Mouse (Mus musculus): ENCODE measurements around the gene Ugcg. TPM values are rescaled to one million over a fixed set of nuclear protein-coding genes. Genes with fewer than 3 reads are reported as not detected.

The Ugcg gene
- total and polyA plus RNA-seq, 2 experiments from 2014 or later, result 22.8 to 68.5 TPM

GRCm38 (mm10) chr4:59236362-59236761, 47.3 kb downstream of the Ugcg start:
- no peak for DNase-seq (ENCODE audit: low spot score)
- Histone ChIP-seq H3K27ac (ENCODE audit: low read depth, low read length) (no peak overlapping the region), H3K4me2 (ENCODE audit: low read depth, low read length, poor library complexity, severe bottlenecking) (no peak overlapping the region), H3K9me3 (ENCODE audit: low read length) (no peaks in the 10 kb centered on the region), H3K4me1 (ENCODE audit: insufficient read depth, low read length) (no peaks in the 10 kb centered on the region), H3K4me3 (ENCODE audit: low read depth, low read length) (no peak overlapping the region), H3K9ac (replicated peaks; ENCODE audit: low read length, poor library complexity, severe bottlenecking) (no peak overlapping the region), H3K36me3 (ENCODE audit: insufficient read depth, low read length) (no peaks in the 10 kb centered on the region), H3K27me3 (ENCODE audit: insufficient read depth, low read length) (no peaks in the 10 kb centered on the region)
- WGBS, result 90% methylated on average over 3 of the region's 3 CpGs
- no peak for ATAC-seq (ENCODE audit: low FRiP score)
- TF ChIP-seq CTCF (IDR thresholded peaks at IDR 0.05), result no peak

DNA sequence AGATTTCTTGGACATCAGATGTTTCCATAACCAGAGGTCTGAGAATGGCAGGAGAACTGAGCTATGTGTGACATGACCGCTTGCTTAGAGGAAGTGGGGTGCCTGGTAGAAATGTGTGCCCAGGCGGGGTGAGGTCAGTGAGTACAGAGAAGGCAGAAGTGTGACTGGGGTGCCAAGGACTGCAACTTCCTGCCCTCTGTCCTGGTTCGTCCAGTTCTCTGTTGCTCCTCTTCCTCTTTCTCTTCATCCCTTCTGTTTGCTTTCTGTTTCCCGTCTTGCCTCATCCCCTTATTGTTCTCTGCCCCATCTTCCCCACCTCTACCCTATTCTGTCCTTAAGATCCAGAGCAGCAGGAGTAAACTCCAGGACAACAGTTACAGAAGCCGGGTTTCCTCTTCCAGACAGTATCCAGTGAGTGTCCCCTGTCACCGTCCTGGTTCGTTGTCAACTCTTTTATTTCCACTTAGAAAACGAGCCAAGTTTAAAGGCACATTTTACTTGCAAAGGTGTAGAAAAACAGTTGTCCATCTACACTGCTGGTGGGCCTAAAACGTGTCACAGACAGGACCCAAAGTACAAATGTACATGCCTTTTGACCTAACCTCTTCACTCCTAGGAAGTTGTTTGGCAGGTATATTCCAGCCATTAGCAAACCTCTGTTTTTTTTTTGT, 49.7 kb downstream of the Ugcg start:
- Histone ChIP-seq H3K9ac (replicated peaks; ENCODE audit: low read length, poor library complexity, severe bottlenecking) (no peak overlapping the region), H3K4me1 (ENCODE audit: insufficient read depth, low read length) (no peaks in the 10 kb centered on the region), H3K27me3 (ENCODE audit: insufficient read depth, low read length) (no peaks in the 10 kb centered on the region), H3K36me3 (ENCODE audit: insufficient read depth, low read length) (no peaks in the 10 kb centered on the region), H3K4me2 (ENCODE audit: low read depth, low read length, poor library complexity, severe bottlenecking) (no peak overlapping the region), H3K27ac (ENCODE audit: low read depth, low read length) (no peak overlapping the region), H3K9me3 (ENCODE audit: low read length) (no peaks in the 10 kb centered on the region), H3K4me3 (ENCODE audit: low read depth, low read length) (no peak overlapping the region)
- DNase-seq (ENCODE audit: low spot score) (no peak), ATAC-seq (ENCODE audit: low FRiP score) (no peak)
- 78% methylated on average over 9 of the region's 9 CpGs for WGBS
- no peak for TF ChIP-seq CTCF (IDR thresholded peaks at IDR 0.05)

GRCm38 (mm10) chr4:59239312-59239728, 50.3 kb downstream of the Ugcg start:
- 45% methylated on average over 9 of the region's 9 CpGs for WGBS
- no peak overlapping the region for H3K4me2 ChIP-seq (ENCODE audit: low read depth, low read length, poor library complexity, severe bottlenecking)

GRCm38 (mm10) chr4:59240160-59240559, 51.1 kb downstream of the Ugcg start:
- H3K4me2 ChIP-seq (ENCODE audit: low read depth, low read length, poor library complexity, severe bottlenecking), result no peak overlapping the region
- no peak for ATAC-seq (ENCODE audit: low FRiP score)
- H3K9me3 ChIP-seq (ENCODE audit: low read length), result no peaks in the 10 kb centered on the region
- no peaks in the 10 kb centered on the region for H3K36me3 ChIP-seq (ENCODE audit: insufficient read depth, low read length)
- no peak overlapping the region for H3K9ac ChIP-seq (replicated peaks; ENCODE audit: low read length, poor library complexity, severe bottlenecking)
- H3K27ac ChIP-seq (ENCODE audit: low read depth, low read length), result no peak overlapping the region
- 95% methylated on average over 9 of the region's 9 CpGs for WGBS
- H3K27me3 ChIP-seq (ENCODE audit: insufficient read depth, low read length), result no peaks in the 10 kb centered on the region
- no peaks in the 10 kb centered on the region for H3K4me1 ChIP-seq (ENCODE audit: insufficient read depth, low read length)
- DNase-seq (ENCODE audit: low spot score), result no peak
- TF ChIP-seq CTCF (IDR thresholded peaks at IDR 0.05), result no peak
- no peak overlapping the region for H3K4me3 ChIP-seq (ENCODE audit: low read depth, low read length)

More at GRCm38 (mm10) chr4:59239312-59239728, 50.3 kb downstream of the Ugcg start:
- no peak for DNase-seq (ENCODE audit: low spot score)
- Histone ChIP-seq H3K9ac (replicated peaks; ENCODE audit: low read length, poor library complexity, severe bottlenecking) (no peak overlapping the region), H3K4me3 (ENCODE audit: low read depth, low read length) (no peak overlapping the region), H3K27ac (ENCODE audit: low read depth, low read length) (no peak overlapping the region), H3K9me3 (ENCODE audit: low read length) (no peaks in the 10 kb centered on the region), H3K27me3 (ENCODE audit: insufficient read depth, low read length) (no peaks in the 10 kb centered on the region), H3K4me1 (ENCODE audit: insufficient read depth, low read length) (no peaks in the 10 kb centered on the region), H3K36me3 (ENCODE audit: insufficient read depth, low read length) (no peaks in the 10 kb centered on the region)
- ATAC-seq (ENCODE audit: low FRiP score), result no peak
- no peak for TF ChIP-seq CTCF (IDR thresholded peaks at IDR 0.05)

DNA sequence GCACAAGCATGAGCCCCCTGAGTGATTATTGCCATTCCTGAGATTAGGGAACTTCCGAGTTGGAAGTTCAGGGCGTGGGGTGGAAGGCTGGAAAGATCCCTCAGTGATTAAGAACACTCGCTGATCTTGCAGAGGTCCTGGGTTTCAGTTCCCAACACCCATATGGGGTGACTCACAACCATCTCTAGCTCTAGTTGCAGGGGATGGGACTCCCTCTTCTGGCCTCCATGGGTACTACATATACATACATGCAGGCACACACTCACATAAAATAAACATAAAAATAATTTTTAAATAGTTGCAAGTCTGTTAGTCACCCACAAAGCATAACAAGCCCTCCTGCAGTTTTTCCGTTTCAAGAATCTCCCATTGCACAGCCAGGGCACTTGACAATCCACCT, 52.0 kb downstream of the Ugcg start:
- no peak overlapping the region for H3K27ac ChIP-seq (ENCODE audit: low read depth, low read length)
- H3K4me1 ChIP-seq (ENCODE audit: insufficient read depth, low read length), result no peaks in the 10 kb centered on the region
- WGBS, result 95% methylated on average over 4 of the region's 4 CpGs
- H3K27me3 ChIP-seq (ENCODE audit: insufficient read depth, low read length), result no peaks in the 10 kb centered on the region
- H3K36me3 ChIP-seq (ENCODE audit: insufficient read depth, low read length), result no peaks in the 10 kb centered on the region
- H3K4me3 ChIP-seq (ENCODE audit: low read depth, low read length), result no peak overlapping the region
- no peak overlapping the region for H3K9ac ChIP-seq (replicated peaks; ENCODE audit: low read length, poor library complexity, severe bottlenecking)
- no peak overlapping the region for H3K4me2 ChIP-seq (ENCODE audit: low read depth, low read length, poor library complexity, severe bottlenecking)
- no peak for DNase-seq (ENCODE audit: low spot score)
- no peaks in the 10 kb centered on the region for H3K9me3 ChIP-seq (ENCODE audit: low read length)
- TF ChIP-seq CTCF (IDR thresholded peaks at IDR 0.05), result 0 out of 2 replicates have a peak, but pooled peaks have one; percentile 7
- ATAC-seq (ENCODE audit: low FRiP score), result no peak

- no peaks in the 10 kb centered on the region for H3K27me3 ChIP-seq (ENCODE audit: insufficient read depth, low read length)
- H3K4me2 ChIP-seq (ENCODE audit: low read depth, low read length, poor library complexity, severe bottlenecking), result no peak overlapping the region
- DNase-seq (ENCODE audit: low spot score), result no peak
- no peaks in the 10 kb centered on the region for H3K36me3 ChIP-seq (ENCODE audit: insufficient read depth, low read length)
- no peak overlapping the region for H3K9ac ChIP-seq (replicated peaks; ENCODE audit: low read length, poor library complexity, severe bottlenecking)
- no peak overlapping the region for H3K4me3 ChIP-seq (ENCODE audit: low read depth, low read length)
- TF ChIP-seq CTCF (IDR thresholded peaks at IDR 0.05), result no peak
- no peaks in the 10 kb centered on the region for H3K9me3 ChIP-seq (ENCODE audit: low read length)
- ATAC-seq (ENCODE audit: low FRiP score), result no peak
- 98% methylated on average over 3 of the region's 3 CpGs for WGBS
- H3K4me1 ChIP-seq (ENCODE audit: insufficient read depth, low read length), result no peaks in the 10 kb centered on the region
- no peak overlapping the region for H3K27ac ChIP-seq (ENCODE audit: low read depth, low read length)
Measured at GRCm38 (mm10) chr4:59242221-59242620, 53.2 kb downstream of the Ugcg start.
